Mouse (Mus musculus) heart, postnatal 14 days (tissue): Measurements from ENCODE around the gene Spata31d1a. TPM values are rescaled to one million over a fixed set of nuclear protein-coding genes. Genes with fewer than 3 reads are reported as not detected.

Source experiments
- DNase-seq, 2 experiments: peaks; one replicate each; pipeline ENCODE4 v3.0.0; 2021 to 2022
- intact Hi-C: fragments of 180-260 bp; cut with DNase I; formaldehyde crosslinking; loops from one replicate; pipeline ENCODE4 v1.15.1; 2025
- total RNA-seq, 2 experiments: library from RNA; stranded (reverse); gene quantifications; 2 replicates each; pipeline ENCODE4 v1.2.3; 2021

Gene Spata31d1a
- total RNA-seq, 2 experiments from 2014 or later: not detected

- DNase-seq: no peak
- intact Hi-C loops: no loop called here
Measured at GRCm38 (mm10) chr13:59671521-59671920, 38.6 kb downstream of the Spata31d1a start.

GRCm38 (mm10) chr13:59669946-59670345 lies 40.2 kb downstream of the Spata31d1a start:
- intact Hi-C loops: no loop called here
- DNase-seq: no peak

- DNase-seq: peak; percentile 44 to 47
Measured at GRCm38 (mm10) chr13:59668501-59669093, 41.5 kb downstream of the Spata31d1a start.

GRCm38 (mm10) chr13:59667763-59668162 lies 42.4 kb downstream of the Spata31d1a start:
- DNase-seq: no peak
- intact Hi-C loops: no loop called here

More at GRCm38 (mm10) chr13:59668501-59669093, 41.5 kb downstream of the Spata31d1a start:
- intact Hi-C loops: no loop called here

- intact Hi-C loops: no loop called here
- DNase-seq: no peak
Measured at GRCm38 (mm10) chr13:59663939-59664712, 46.0 kb downstream of the Spata31d1a start.

GRCm38 (mm10) chr13:59661966-59662365 lies 48.2 kb downstream of the Spata31d1a start:
- no peak for DNase-seq
- intact Hi-C loops: no loop called here

GRCm38 (mm10) chr13:59661387-59661786 lies 48.7 kb downstream of the Spata31d1a start:
- no peak for DNase-seq
- intact Hi-C loops: no loop called here

GRCm38 (mm10) chr13:59660371-59660770 lies 49.8 kb downstream of the Spata31d1a start:
- intact Hi-C loops: no loop called here
- DNase-seq: no peak

- no peak for DNase-seq
- intact Hi-C loops: no loop called here
Measured at GRCm38 (mm10) chr13:59657781-59658180, 52.3 kb downstream of the Spata31d1a start.

GRCm38 (mm10) chr13:59656975-59657388 lies 53.1 kb downstream of the Spata31d1a start:
- intact Hi-C loops: no loop called here

GRCm38 (mm10) chr13:59656316-59656832 lies 53.8 kb downstream of the Spata31d1a start:
- no peak for DNase-seq
- intact Hi-C loops: no loop called here

More at GRCm38 (mm10) chr13:59656975-59657388, 53.1 kb downstream of the Spata31d1a start:
- peak in 1 of 2 experiments; percentile 8 for DNase-seq

- intact Hi-C loops: no loop called here
Measured at GRCm38 (mm10) chr13:59655718-59656315, 54.3 kb downstream of the Spata31d1a start.

GRCm38 (mm10) chr13:59654465-59654864 lies 55.7 kb downstream of the Spata31d1a start:
- DNase-seq: no peak
- intact Hi-C loops: no loop called here

More at GRCm38 (mm10) chr13:59655718-59656315, 54.3 kb downstream of the Spata31d1a start:
- no peak for DNase-seq

- intact Hi-C loops: no loop called here
- DNase-seq: no peak
Measured at GRCm38 (mm10) chr13:59653136-59653535, 57.0 kb downstream of the Spata31d1a start.

GRCm38 (mm10) chr13:59652651-59653050 lies 57.5 kb downstream of the Spata31d1a start:
- intact Hi-C loops: no loop called here
- no peak for DNase-seq

Other genes starting within 250 kb of the Spata31d1a start
- 10 to 100 TPM; 82.2 to 97.3 TPM for gene Agtpbp1, start 125.1 kb downstream of the Spata31d1a start, total RNA-seq
- gene Naa35, start 125.1 kb downstream of the Spata31d1a start, total RNA-seq: 10 to 100 TPM; 84.4 to 92.5 TPM
- 10 to 100 TPM; 16.3 to 20.8 TPM for gene Golm1, start 34.5 kb downstream of the Spata31d1a start, total RNA-seq
- not detected for gene 4921517D22Rik, start 16.2 kb downstream of the Spata31d1a start, total RNA-seq
- not detected for gene Spata31d1b, start 2.0 kb upstream of the Spata31d1a start, total RNA-seq
- gene Spata31d1d, start 21.4 kb upstream of the Spata31d1a start, total RNA-seq: not detected
- not detected for gene 1700014D04Rik, start 36.4 kb upstream of the Spata31d1a start, total RNA-seq
- 100 to 1,000 TPM; 207 to 217 TPM for gene Isca1, start 59.5 kb upstream of the Spata31d1a start, total RNA-seq
- gene Gm49354, start 71.9 kb upstream of the Spata31d1a start, total RNA-seq: not detected
- 10 to 100 TPM; 48.9 to 51.1 TPM for gene Tut7, start 112.8 kb upstream of the Spata31d1a start, total RNA-seq